Comparison of ENCODE assay signal across 14 mouse cellular contexts in the genomic region with DNA sequence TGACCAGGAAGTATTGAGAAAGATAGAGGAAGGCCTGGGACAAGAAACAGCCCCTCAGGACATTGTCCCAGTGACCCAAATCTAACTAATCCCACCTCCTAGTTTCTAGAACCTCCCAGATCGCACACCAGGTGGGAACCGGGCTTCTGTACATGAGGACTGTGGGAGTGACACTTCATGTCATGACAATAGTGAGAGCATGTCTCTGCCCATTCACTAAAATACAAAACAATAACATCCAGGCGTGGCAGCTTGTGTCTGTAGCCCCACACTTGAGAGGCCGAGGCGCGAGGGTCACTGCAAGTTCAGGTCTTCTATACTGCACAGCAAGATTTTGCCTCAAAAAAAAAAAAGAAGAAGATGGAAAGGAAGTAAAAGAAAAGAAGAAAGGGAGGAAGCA.
"Had no signal": no experiment of that assay in that cellular context is flagged by ENCODE, and none has a peak within 500 bp of the region (broad histone marks: within the 10 kb centered on the region; RNA-seq: fewer than 3 reads in every experiment).

No protein-coding gene starts in this region.

- H3K4me2 ChIP-seq: neural tube, embryonic 15.5 days; stomach, embryonic 15.5 days had no signal

- H3K9me3 ChIP-seq: neural tube, embryonic 15.5 days; stomach, embryonic 15.5 days had no signal

- H3K4me1 ChIP-seq: neural tube, embryonic 15.5 days; stomach, embryonic 15.5 days had no signal

- H3K9ac ChIP-seq: neural tube, embryonic 15.5 days; stomach, embryonic 15.5 days had no signal

- H3K4me3 ChIP-seq: neural tube, embryonic 15.5 days; stomach, embryonic 15.5 days had no signal

- DNase-seq: right cerebral cortex, adult 18-20 months; right cerebral cortex, postnatal 14 days; right cerebral cortex, postnatal 25 days; right cerebral cortex, postnatal 4 days; spleen, adult 18-20 months; thymus, adult 18-20 months; thymus, adult 2 months; thymus, postnatal 14 days; thymus, postnatal 25 days; thymus, postnatal 36 days; thymus, postnatal 4 days had no signal

- H3K27ac ChIP-seq: neural tube, embryonic 15.5 days; stomach, embryonic 15.5 days; stomach, postnatal 0 days had no signal

- H3K27me3 ChIP-seq: neural tube, embryonic 15.5 days; stomach, embryonic 15.5 days had no signal
